Mouse (Mus musculus): ENCODE measurements at regions not wholly inside any gene's neighbourhood (a gene's known extent, or its start where the extent isn't known, plus 50 kb on each side); places are given as distances from the start of the nearest gene placed in this dataset.

- no peak for DNase-seq (ENCODE audit: low spot score)
- Histone ChIP-seq H3K4me2 (replicated peaks; ENCODE audit: low read depth) (no peak overlapping the region), H3K4me1 (replicated peaks; ENCODE audit: control insufficient read depth, insufficient read depth) (no peaks in the 10 kb centered on the region), H3K27ac (replicated peaks) (no peak overlapping the region), H3K27me3 (ENCODE audit: control insufficient read depth, insufficient read depth, low read length) (no peaks in the 10 kb centered on the region), H3K4me3 (ENCODE audit: low read depth, low read length) (no peak overlapping the region), H3K9me3 (ENCODE audit: control insufficient read depth, low read length) (no peaks in the 10 kb centered on the region), H3K36me3 (ENCODE audit: control insufficient read depth, insufficient read depth, low read length) (no peaks in the 10 kb centered on the region), H3K9ac (ENCODE audit: low read length) (no peak overlapping the region)
- WGBS: 68% methylated on average over 3 of the region's 3 CpGs
- no peak for ATAC-seq (ENCODE audit: low FRiP score, low TSS enrichment)
- TF ChIP-seq CTCF (IDR thresholded peaks at IDR 0.05; ENCODE audit: low read depth) (no peak), EP300 (optimal IDR thresholded peaks at IDR 0.05) (no peak)
These were observed 5596.4 kb downstream of the 9330182O14Rik start for GRCm38 (mm10) chr15:45730370-45731153.

- Histone ChIP-seq H3K4me1 (replicated peaks; ENCODE audit: control insufficient read depth, insufficient read depth) (no peaks in the 10 kb centered on the region), H3K27me3 (ENCODE audit: control insufficient read depth, insufficient read depth, low read length) (no peaks in the 10 kb centered on the region), H3K27ac (replicated peaks) (no peak overlapping the region), H3K4me3 (ENCODE audit: low read depth, low read length) (no peak overlapping the region), H3K9ac (ENCODE audit: low read length) (no peak overlapping the region), H3K9me3 (ENCODE audit: control insufficient read depth, low read length) (no peaks in the 10 kb centered on the region), H3K4me2 (replicated peaks; ENCODE audit: low read depth) (no peak overlapping the region), H3K36me3 (ENCODE audit: control insufficient read depth, insufficient read depth, low read length) (no peaks in the 10 kb centered on the region)
- WGBS: 48% methylated on average over 2 of the region's 2 CpGs
- TF ChIP-seq CTCF (IDR thresholded peaks at IDR 0.05; ENCODE audit: low read depth) (peak; percentile 41), EP300 (optimal IDR thresholded peaks at IDR 0.05) (no peak)
- ATAC-seq (ENCODE audit: low FRiP score, low TSS enrichment): no peak
- no peak for DNase-seq (ENCODE audit: low spot score)
These were observed 5629.1 kb downstream of the 9330182O14Rik start for GRCm38 (mm10) chr15:45763225-45763624.

Data from stomach, postnatal 0 days (tissue).